24 mouse cellular contexts compared by ENCODE assay signal in genomic region chr13:73377637-73378036, GRCm38 (mm10). TPM values are rescaled to one million over a fixed set of nuclear protein-coding genes. Genes with fewer than 3 reads are reported as not detected.
DNase-seq lines count a peak whose midpoint lies in the region; ATAC-seq and TF ChIP-seq lines count a peak whose summit lies in the region.
"Had no signal": no experiment of that assay in that cellular context is flagged by ENCODE, and none has a peak within 500 bp of the region (broad histone marks: within the 10 kb centered on the region; RNA-seq: fewer than 3 reads in every experiment).

No protein-coding gene starts in this region.

- no peak overlapping the region for H3K27ac ChIP-seq in CH12.LX (ENCODE audit: insufficient read depth, low read depth)
- H3K27ac ChIP-seq in left cerebral cortex, adult 2 months, result no peak overlapping the region
- H3K27ac ChIP-seq: forebrain, embryonic 12.5 days; forebrain, embryonic 15.5 days; heart, adult 2 months; hindbrain, embryonic 13.5 days; hindbrain, postnatal 0 days had no signal

- no peak for TF ChIP-seq EP300 in CH12.LX (IDR thresholded peaks at IDR 0.05; ENCODE audit: low read length)

- in situ Hi-C loops in CH12.LX (cut with MboI; ENCODE audit: low pct_ligation_motif_present, low pct_unique_long_range_greater_than_20kb, low sequenced_read_pairs), result no loop called here

- peak; percentile 86 for ATAC-seq in inflammation-experienced regulatory T-cells, adult 6 months
- ATAC-seq: forebrain, embryonic 15.5 days; hindbrain, postnatal 0 days; intestine, postnatal 0 days; Patski had no signal

- no peak for TF ChIP-seq CTCF in CH12.LX (conservative IDR thresholded peaks at IDR 0.05 in 1 of 2, IDR thresholded peaks at IDR 0.05 in 1 of 2; ENCODE audit: low read depth in 2 of 2, low read length in 2 of 2)
- TF ChIP-seq CTCF in left cerebral cortex, adult 2 months (IDR thresholded peaks at IDR 0.05), result no peak

- intact Hi-C loops in left cerebral cortex, adult 2 months (cut with DNase I), result no loop called here

- no peaks in the 10 kb centered on the region for H3K9me3 ChIP-seq in CH12.LX (replicated peaks; ENCODE audit: low read length)
- H3K9me3 ChIP-seq: forebrain, embryonic 12.5 days; forebrain, embryonic 15.5 days; hindbrain, embryonic 13.5 days had no signal

- no peaks in the 10 kb centered on the region for H3K79me2 ChIP-seq in CH12.LX (replicated peaks; ENCODE audit: control insufficient read depth, extremely low read depth, insufficient read depth, poor library complexity, severe bottlenecking)

- H3K36me3 ChIP-seq in CH12.LX (replicated peaks in 1 of 2; ENCODE audit: control insufficient read depth in 1 of 2, insufficient read depth in 1 of 2, low read length in 1 of 2), result no peaks in the 10 kb centered on the region
- H3K36me3 ChIP-seq: forebrain, embryonic 12.5 days; forebrain, embryonic 15.5 days; G1E; hindbrain, embryonic 13.5 days had no signal

- H3K9ac ChIP-seq in CH12.LX (ENCODE audit: insufficient read depth, low read depth), result no peak overlapping the region
- H3K9ac ChIP-seq: forebrain, embryonic 12.5 days; forebrain, embryonic 15.5 days; hindbrain, embryonic 13.5 days had no signal

- H3K4me1 ChIP-seq in CH12.LX (ENCODE audit: control insufficient read depth in 1 of 2, insufficient read depth in 2 of 2), result peaks cover 0 to 6% of the 10 kb centered on the region in 2 experiments; a peak in 3 of 4 replicates
- H3K4me1 ChIP-seq: forebrain, embryonic 15.5 days had no signal

- peaks cover 56% of the 10 kb centered on the region for H3K27me3 ChIP-seq in CH12.LX (replicated peaks)
- H3K27me3 ChIP-seq: forebrain, embryonic 12.5 days; forebrain, embryonic 15.5 days; hindbrain, embryonic 13.5 days had no signal

- H3K4me2 ChIP-seq in CH12.LX (ENCODE audit: insufficient read depth, low read depth, poor library complexity, severe bottlenecking), result 0 out of 2 replicates have a peak overlapping the region, but pooled peaks have one; percentile 23
- H3K4me2 ChIP-seq: forebrain, embryonic 12.5 days; forebrain, embryonic 15.5 days; heart, embryonic 11.5 days; hindbrain, embryonic 13.5 days had no signal

- dilution Hi-C loops in CH12.LX (cut with MboI; ENCODE audit: extremely low pct_ligation_motif_present, extremely low pct_unique_long_range_greater_than_20kb, low sequenced_read_pairs), result no loop called here

- TF ChIP-seq POLR2A in CH12.LX (IDR thresholded peaks at IDR 0.05; ENCODE audit: low read depth, low read length), result no peak

- no peak overlapping the region for H3K4me3 ChIP-seq in CH12.LX (replicated peaks in 1 of 3; ENCODE audit: low read depth in 2 of 3, low read length in 2 of 3, poor library complexity in 1 of 3)
- no peak overlapping the region for H3K4me3 ChIP-seq in left cerebral cortex, adult 2 months
- H3K4me3 ChIP-seq: forebrain, embryonic 12.5 days; forebrain, embryonic 15.5 days; heart, adult 2 months; hindbrain, embryonic 13.5 days had no signal

- DNase-seq in heart, adult 11 months, result peak; percentile 83
- DNase-seq in heart, adult 8-10 months (ENCODE audit: low spot score), result no peak
- DNase-seq in A20 (ENCODE audit: low read depth, low spot score), result peak; percentile 11
- peak; percentile 12 for DNase-seq in CH12.LX (ENCODE audit: extremely low read depth)
- DNase-seq in left cerebral cortex, adult 2 months (ENCODE audit: extremely low spot score in 1 of 2, low spot score in 2 of 2), result no peak
- no peak for DNase-seq in yolk sac, embryonic 10.5 days (ENCODE audit: low spot score)
- DNase-seq: adrenal gland, adult 2 months; adrenal gland, postnatal 14 days; B cell, adult 2 months; cerebellum, adult 18-20 months; cerebellum, adult 9-10 months; cerebellum, postnatal 14 days; gastrocnemius, postnatal 25 days; heart, adult 2 months; kidney, adult 2 months had no signal

- no peak for TF ChIP-seq RAD21 in CH12.LX (IDR thresholded peaks at IDR 0.05; ENCODE audit: low read depth, low read length)

TF ChIP-seq in CH12.LX, 34 proteins besides CTCF, POLR2A, EP300 and RAD21:
- TF ChIP-seq NRF1 (IDR thresholded peaks at IDR 0.05; ENCODE audit: low read depth, low read length) (no peak), NELFE (IDR thresholded peaks at IDR 0.05; ENCODE audit: low read depth, low read length) (no peak), UBTF (IDR thresholded peaks at IDR 0.05; ENCODE audit: low read depth, low read length) (no peak), KAT2A (IDR thresholded peaks at IDR 0.05; ENCODE audit: insufficient replicate concordance, low read length) (no peak), ZC3H11A (IDR thresholded peaks at IDR 0.05; ENCODE audit: low read depth, low read length) (no peak), MYC (IDR thresholded peaks at IDR 0.05; ENCODE audit: low read depth, low read length) (no peak), ZNF384 (IDR thresholded peaks at IDR 0.05; ENCODE audit: low read depth, low read length) (no peak)

RNA-seq across cellular contexts. Expression of gene Ndufs6, which starts 49.3 kb away (rescaled TPM):
- 1,000 to 10,000 TPM; 1,175 to 1,391 (median 1,278) TPM for total RNA-seq in heart, adult 8-10 months (2022)
- total RNA-seq in CH12.LX (2012; rRNA removed) (176 and 182 TPM in 2 replicates), CH12.LX (2014; rRNA removed) (165 and 172 TPM in 2 replicates)
- polyA plus RNA-seq in CH12.LX (2012; ENCODE audit: insufficient read length, low read depth), result 190 and 200 TPM in 2 replicates
- 100 to 1,000 TPM; 118 to 174 (median 174) TPM for polyA plus RNA-seq in inflammation-experienced regulatory T-cells, adult 6 months (2017; shearing (Covaris generic))
- 100 to 1,000 TPM; 177 to 187 TPM for total RNA-seq in left cerebral cortex, adult 2 months (2021)

RNA-seq across cellular contexts. Expression of gene Mrpl36, which starts 49.3 kb away (rescaled TPM):
- total RNA-seq in heart, adult 8-10 months (2022), result 10 to 100 TPM; 55.1 to 69.7 (median 59.7) TPM
- total RNA-seq in CH12.LX (2012; rRNA removed) (133 and 151 TPM in 2 replicates), CH12.LX (2014; rRNA removed) (206 and 220 TPM in 2 replicates)
- 102 TPM in 2 replicates for polyA plus RNA-seq in CH12.LX (2012; ENCODE audit: insufficient read length, low read depth)
- polyA plus RNA-seq in inflammation-experienced regulatory T-cells, adult 6 months (2017; shearing (Covaris generic)), result 100 to 1,000 TPM; 116 to 149 (median 137) TPM
- 10 to 100 TPM; 34.1 to 36.9 TPM for total RNA-seq in left cerebral cortex, adult 2 months (2021)

Comparison
In these comparisons a context has a peak if more than half of its experiments do, and no peak if none do; other contexts are left out.
1. DNase-seq: peak in heart, adult 11 months (single experiment), A20 (single experiment) and CH12.LX (single experiment); none in heart, adult 8-10 months (single experiment), left cerebral cortex, adult 2 months (0 of 2) and yolk sac, embryonic 10.5 days (single experiment).
2. RNA of gene Ndufs6, which starts 49.3 kb away (total RNA-seq): 1,175 to 1,391 TPM in heart, adult 8-10 months; 177 to 187 TPM in left cerebral cortex, adult 2 months and 165 to 182 TPM in CH12.LX; every median in the first group is over 4 times any median in the second.